Mouse (Mus musculus) neutrophil, adult 59 days (primary cell): ENCODE measurements around the gene Tmem141. TPM values are rescaled to one million over a fixed set of nuclear protein-coding genes. Genes with fewer than 3 reads are reported as not detected.

ENCODE experiments used
- total RNA-seq, 2 experiments: library from RNA; stranded (reverse); gene quantifications; 1 replicate in 1 of 2; 2 replicates in 1 of 2; pipeline ENCODE4 v1.2.4; 2023

Tmem141 gene
- total RNA-seq, result 1 to 10 TPM; 3.5 to 4.4 TPM

DNA sequence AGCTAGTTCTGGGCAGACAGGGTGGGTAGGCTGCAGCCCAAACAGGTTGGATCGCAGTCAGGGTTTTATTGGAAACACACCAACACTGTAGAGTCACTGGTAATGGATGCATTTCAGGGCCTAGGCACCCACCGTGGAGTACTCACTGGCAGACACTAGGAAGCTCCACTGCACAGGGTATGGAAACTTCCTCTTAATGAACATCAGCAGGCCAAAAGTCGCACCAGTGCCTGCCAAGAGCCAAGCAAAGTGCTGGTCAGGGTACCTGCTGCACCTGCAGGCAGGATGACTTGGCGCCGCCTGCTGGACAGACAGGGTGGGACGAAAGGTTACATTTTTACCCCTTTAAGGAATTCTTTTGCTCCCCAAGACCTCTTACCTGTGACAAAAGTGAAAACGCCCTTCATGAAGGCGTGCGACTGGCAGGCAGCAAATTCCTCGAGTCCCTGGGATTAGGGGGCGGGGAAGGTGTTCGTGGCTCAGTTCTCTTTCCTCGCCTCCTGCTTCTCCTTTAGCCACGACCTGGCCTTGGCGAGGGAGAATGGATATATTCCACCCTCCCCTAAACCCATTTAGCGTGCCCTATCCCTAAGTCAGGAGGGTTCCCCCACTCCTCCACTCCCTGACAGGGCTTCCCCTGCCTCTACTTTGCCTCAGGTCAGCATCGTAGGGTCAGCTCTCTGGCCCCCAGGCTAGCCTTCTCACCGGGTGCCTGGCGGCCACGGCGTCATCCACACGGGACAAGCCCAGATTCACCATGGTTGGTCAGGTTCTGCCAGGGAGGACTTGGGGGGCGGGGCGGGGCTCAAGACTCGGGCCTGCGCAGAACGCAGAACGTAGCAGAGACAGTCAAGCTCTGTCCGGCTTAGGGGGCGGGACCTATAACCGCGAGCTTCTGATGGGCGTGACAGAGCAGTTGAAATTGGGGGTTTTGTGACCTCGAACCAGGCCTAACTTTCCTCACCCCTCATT lies at the start of gene Tmem141:
Gene Tmem141 (minus strand): TSS at position 777 of the 972 bp plus-strand sequence.

DNA sequence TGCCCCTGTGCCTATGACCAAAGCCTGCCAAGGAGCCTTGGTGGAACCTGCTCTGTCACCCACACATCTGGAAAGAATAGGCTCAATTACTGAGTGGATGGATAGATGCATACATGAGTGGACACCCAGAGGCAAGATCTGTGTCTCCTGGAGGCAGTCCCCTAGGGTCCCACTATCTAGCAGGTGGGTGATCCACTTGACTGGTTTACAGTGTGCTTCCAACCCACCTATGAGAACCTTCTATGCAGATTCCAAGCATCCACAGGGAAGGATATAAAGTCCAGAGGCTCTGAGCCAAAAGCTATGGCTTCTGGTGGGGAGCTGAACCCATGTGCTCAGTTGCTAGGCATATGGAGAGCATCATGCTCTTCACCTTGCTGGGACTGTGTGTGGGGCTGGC lies 35.8 kb upstream of the Tmem141 start, which contains the start of gene Lcn5:
Gene Lcn5 (plus strand): TSS at position 301 of the 400 bp plus-strand sequence.

DNA sequence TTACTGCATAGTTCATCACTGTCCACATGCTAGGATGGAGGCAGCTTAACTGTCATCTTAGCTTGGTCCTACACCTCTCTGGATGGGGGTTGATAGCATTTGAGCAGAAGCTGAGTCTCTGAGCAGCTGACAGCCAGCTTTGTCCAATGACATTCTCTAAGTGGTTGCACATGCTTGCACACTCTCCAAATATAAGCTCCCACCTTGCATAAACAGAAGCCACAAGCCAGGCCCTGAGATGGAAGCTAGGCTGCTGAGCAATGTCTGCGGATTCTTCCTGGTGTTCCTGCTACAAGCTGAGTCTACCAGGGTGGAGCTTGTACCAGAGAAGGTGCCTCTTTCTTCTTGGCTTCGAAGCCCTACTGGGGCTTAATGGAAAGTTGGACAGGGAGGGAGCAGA lies 31.1 kb upstream of the Tmem141 start, which contains the start of gene Lcn8:
Gene Lcn8 (plus strand): TSS at position 219 of the 400 bp plus-strand sequence.

DNA sequence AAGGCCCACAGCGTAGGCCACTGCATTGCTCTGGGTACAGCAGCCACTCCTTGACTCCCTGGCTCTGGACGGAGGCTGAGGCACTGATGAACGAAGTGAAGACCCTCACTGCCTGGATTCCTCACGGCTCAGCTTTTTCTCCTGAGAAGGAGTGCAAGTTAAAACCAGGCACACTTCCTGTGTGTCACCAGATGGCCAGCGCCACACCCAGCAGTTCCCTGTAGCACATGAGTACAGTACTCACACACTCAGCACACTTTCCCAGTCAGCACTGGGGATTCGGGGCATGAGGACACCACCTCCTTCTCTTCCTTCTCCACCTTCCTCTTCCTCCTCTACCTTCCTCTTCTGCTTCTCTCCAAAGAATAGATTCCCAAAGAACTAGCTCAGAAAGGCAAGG lies 6.0 kb upstream of the Tmem141 start, which contains the start of gene Fcna:
Gene Fcna (minus strand): TSS at position 220 of the 400 bp plus-strand sequence.

DNA sequence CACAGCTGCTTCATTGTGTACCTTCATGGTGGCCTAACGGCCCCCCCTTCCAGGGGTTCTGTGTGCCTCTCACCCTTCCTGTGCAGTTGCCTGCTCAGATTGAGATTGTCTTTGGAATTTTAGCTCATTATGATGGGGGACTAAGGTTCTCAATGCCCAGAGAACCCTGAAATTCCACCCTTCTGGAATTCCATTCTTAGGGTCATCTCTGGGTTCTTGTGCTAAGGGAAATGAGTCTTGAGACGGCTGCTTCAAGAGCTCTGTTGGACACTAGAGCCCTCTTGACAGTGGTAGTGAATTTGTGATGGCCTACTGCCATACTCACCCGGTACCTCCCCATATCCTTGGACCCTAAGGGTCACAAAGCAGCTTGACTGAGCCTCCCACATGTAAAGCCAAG lies 4.2 kb downstream of the Tmem141 start, which contains the start of gene Ccdc183:
Gene Ccdc183 (minus strand): TSS at position 101 of the 400 bp plus-strand sequence.

DNA sequence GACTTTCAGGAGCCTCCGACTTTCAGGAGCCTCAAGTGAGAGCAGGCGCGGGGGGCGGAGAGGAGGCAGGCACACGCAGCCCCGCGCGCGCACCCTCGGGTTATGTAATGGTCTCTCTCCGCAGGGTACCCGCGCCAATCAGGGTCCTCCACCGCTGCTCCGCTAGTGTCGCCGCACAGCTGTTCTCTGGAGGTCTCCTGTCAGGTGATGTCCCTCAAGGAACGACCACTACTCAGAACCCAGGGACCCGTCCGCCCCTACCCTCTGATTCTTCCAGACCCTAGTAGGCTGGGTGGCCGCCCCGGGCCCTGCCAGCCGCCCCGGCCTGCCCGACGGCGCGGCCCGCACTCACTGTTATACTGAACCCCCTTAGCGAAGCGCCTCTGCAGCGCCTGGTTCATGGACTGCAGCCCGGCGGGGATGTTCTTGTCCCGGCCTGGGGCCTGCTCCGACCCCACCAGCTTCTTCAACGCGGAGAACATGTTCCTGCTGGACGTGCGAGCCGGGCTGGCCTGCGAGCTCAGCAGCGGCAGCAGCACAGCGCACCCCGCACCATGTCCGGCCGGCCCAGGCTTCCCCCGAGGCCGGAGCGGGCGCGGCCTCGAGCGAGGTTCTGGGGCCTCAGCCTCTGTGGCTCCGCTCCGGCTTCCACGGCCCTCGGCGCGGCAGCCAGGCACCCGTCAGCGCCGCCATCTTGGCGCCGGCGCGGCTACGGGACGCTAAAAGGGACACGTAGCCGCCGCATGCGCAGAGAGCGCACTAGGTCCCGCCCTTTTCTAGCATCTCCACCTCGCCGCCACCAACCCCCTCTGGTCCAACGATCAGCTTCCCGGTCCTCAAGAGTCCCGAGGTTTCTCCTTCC lies 13.8 kb downstream of the Tmem141 start, which contains the start of gene Rabl6:
Gene Rabl6 (minus strand): TSS at position 761 of the 862 bp plus-strand sequence.

DNA sequence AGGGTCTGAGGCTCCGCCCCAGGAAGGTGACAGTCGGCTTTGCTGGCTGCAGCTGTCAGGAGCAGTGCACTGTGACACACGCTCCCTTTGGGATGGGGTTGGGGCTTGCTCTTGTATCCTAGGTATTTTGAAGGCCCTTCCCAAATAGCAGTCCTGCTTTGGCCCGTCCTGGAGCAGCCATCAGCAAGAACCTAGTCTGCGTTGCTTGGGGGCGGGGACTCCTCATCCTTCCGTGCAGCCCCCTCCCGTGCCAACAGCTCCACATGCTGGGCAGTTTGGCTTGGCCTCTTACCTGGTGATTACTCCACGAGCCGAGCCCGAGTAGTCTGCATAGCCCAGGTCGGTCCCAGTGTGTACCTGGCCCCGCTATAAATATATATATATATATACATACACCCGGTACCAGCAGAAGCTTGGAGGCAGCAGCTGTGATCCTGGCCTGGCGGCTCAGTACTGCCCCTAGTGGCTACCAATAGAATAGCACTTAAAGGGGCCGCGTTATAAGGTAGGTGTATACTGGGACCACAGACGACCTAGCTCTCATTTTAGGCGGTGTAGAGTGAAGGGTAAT lies 40.4 kb downstream of the Tmem141 start, which contains the start of gene Ajm1:
Gene Ajm1 (minus strand): TSS at position 464 of the 571 bp plus-strand sequence.

DNA sequence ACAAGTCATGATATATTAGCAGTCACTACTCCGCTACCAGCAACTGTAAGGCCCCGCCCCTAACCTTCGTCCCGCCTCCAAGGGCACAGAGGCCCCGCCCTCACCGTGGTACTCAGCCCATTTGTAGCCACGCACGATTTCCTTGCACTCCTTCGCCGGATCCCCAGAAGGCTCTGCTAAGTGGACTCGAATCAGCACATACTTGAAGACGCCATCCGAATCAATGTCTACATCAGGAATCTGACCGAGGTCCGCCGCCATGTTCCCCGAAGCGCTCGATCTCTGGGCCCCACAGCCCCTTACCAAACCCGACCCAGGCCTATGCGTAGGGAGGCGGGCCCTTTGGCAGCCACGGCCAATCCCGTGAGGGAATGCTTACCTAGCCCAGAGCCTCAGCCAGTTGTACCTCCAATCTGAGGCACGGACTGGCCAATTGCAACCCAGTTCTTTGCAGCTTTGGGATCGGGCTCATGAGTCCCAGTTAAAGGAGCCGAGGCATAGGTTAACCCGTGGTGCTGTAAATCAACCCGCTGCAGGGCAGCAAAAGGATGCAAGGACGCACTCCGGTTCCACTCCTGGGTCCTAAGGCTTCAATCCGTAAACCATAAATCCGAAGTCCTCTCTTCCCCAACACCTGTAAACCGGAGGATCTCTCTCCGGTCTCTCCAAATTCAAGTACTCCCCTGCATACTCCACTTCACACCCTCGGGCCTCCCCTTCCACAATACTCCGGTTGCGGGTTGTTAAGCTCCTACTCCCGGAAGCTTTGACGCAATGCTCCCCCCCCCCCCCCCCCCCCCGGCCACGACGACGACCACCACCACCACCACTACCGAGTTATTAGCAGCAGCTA lies 47.0 kb downstream of the Tmem141 start, which contains the start of the genes Mamdc4 and Phpt1:
Gene Mamdc4 (minus strand): TSS at position 267 of the 853 bp plus-strand sequence.
Gene Phpt1 (minus strand): TSS at position 646 of the 853 bp plus-strand sequence.

Other genes with a start within 250 kb of the Tmem141 start
- 10 to 100 TPM in 1 of 2 experiments, 1 to 10 TPM in 1; 9.1 to 11.3 TPM for gene Sapcd2, start 249.7 kb downstream of the Tmem141 start, total RNA-seq
- not detected for gene Entpd2, start 226.1 kb downstream of the Tmem141 start, total RNA-seq
- gene Npdc1, start 222.7 kb downstream of the Tmem141 start, total RNA-seq, result not detected
- 10 to 100 TPM; 16.2 to 20.1 TPM for gene Fut7, start 198.7 kb downstream of the Tmem141 start, total RNA-seq
- 10 to 100 TPM; 17.7 to 22.9 TPM for gene Abca2, start 193.3 kb downstream of the Tmem141 start, total RNA-seq
- gene Clic3, start 165.2 kb downstream of the Tmem141 start, total RNA-seq, result not detected
- gene Paxx, start 160.9 kb downstream of the Tmem141 start, total RNA-seq, result 10 to 100 TPM; 44.7 to 53.4 TPM
- not detected for gene Ptgds, start 152.0 kb downstream of the Tmem141 start, total RNA-seq
- not detected for gene Lcn12, start 128.1 kb downstream of the Tmem141 start, total RNA-seq
- 10 to 100 TPM; 26.8 to 28.7 TPM for gene Fbxw5, start 121.3 kb downstream of the Tmem141 start, total RNA-seq
- gene C8g, start 120.3 kb downstream of the Tmem141 start, total RNA-seq, result under 1 TPM; 0.44 to 0.64 TPM
- 10 to 100 TPM; 21.6 to 24.3 TPM for gene Traf2, start 75.1 kb downstream of the Tmem141 start, total RNA-seq
- 10 to 100 TPM; 87.5 to 92.7 TPM for gene Edf1, start 64.2 kb downstream of the Tmem141 start, total RNA-seq
- under 1 TPM; 0.42 to 0.62 TPM for gene Mamdc4, start 47.2 kb downstream of the Tmem141 start, total RNA-seq
- 1 to 10 TPM; 4.7 to 5.8 TPM for gene Phpt1, start 46.8 kb downstream of the Tmem141 start, total RNA-seq
- gene Ajm1, start 40.2 kb downstream of the Tmem141 start, total RNA-seq, result not detected
- 10 to 100 TPM; 28.3 to 46.4 TPM for gene Rabl6, start 13.5 kb downstream of the Tmem141 start, total RNA-seq
- gene Ccdc183, start 4.3 kb downstream of the Tmem141 start, total RNA-seq, result not detected
- 1 to 10 TPM; 1.8 to 2.7 TPM for gene Fcna, start 6.0 kb upstream of the Tmem141 start, total RNA-seq
- not detected for gene Lcn8, start 31.1 kb upstream of the Tmem141 start, total RNA-seq
- gene Lcn5, start 35.9 kb upstream of the Tmem141 start, total RNA-seq, result not detected
- not detected for gene Lcn6, start 54.8 kb upstream of the Tmem141 start, total RNA-seq
- gene Lcn10, start 60.7 kb upstream of the Tmem141 start, total RNA-seq, result not detected
- not detected for gene Obp2a, start 78.0 kb upstream of the Tmem141 start, total RNA-seq
- 1 to 10 TPM; 4.0 to 6.7 TPM for gene Bmyc, start 84.7 kb upstream of the Tmem141 start, total RNA-seq
- gene Obp2b, start 115.0 kb upstream of the Tmem141 start, total RNA-seq, result not detected
- not detected for gene Lcn3, start 143.6 kb upstream of the Tmem141 start, total RNA-seq
- gene Lcn11, start 155.0 kb upstream of the Tmem141 start, total RNA-seq, result not detected
- gene Gm13539, start 160.3 kb upstream of the Tmem141 start, total RNA-seq, result not detected
- not detected for gene Glt6d1, start 193.8 kb upstream of the Tmem141 start, total RNA-seq
- gene Lcn9, start 201.1 kb upstream of the Tmem141 start, total RNA-seq, result not detected
- not detected for gene Sohlh1, start 225.2 kb upstream of the Tmem141 start, total RNA-seq
- gene Kcnt1, start 241.7 kb upstream of the Tmem141 start, total RNA-seq, result not detected